Mouse (Mus musculus) embryonic facial prominence, embryonic 10.5 days (tissue): ENCODE measurements around the gene Igtp. TPM values are rescaled to one million over a fixed set of nuclear protein-coding genes. Genes with fewer than 3 reads are reported as not detected.
"Not testable (repeated sequence)": the region's sequence is repeated elsewhere in the genome, so short reads cannot be mapped to it uniquely, and the experiment has no call there.

Experiments
- DNase-seq: peaks from one replicate; pipeline ENCODE4 v3.0.0-alpha.2; 2017; ENCODE audit warnings: low spot score
- H3K27ac ChIP-seq: fragments of 300-500 bp; sonication (generic); replicated peaks from 2 replicates; pipeline ENCODE4 v1.5.1; 2016; ENCODE audit warnings: mild to moderate bottlenecking
- H3K27me3 ChIP-seq: fragments of 300-500 bp; sonication (generic); replicated peaks from 2 replicates; pipeline ENCODE4 v1.6.1; 2016; ENCODE audit warnings: low read depth, mild to moderate bottlenecking; ENCODE audit not compliant: poor library complexity, severe bottlenecking
- H3K36me3 ChIP-seq: fragments of 300-500 bp; sonication (generic); replicated peaks from 2 replicates; pipeline ENCODE4 v1.6.1; 2016; ENCODE audit warnings: mild to moderate bottlenecking, moderate library complexity
- H3K4me1 ChIP-seq: fragments of 300-500 bp; sonication (generic); 2 replicates; pipeline ENCODE4 v1.6.1; 2016
- H3K4me3 ChIP-seq: fragments of 300-500 bp; sonication (generic); 2 replicates; pipeline ENCODE4 v1.5.1; 2016; ENCODE audit warnings: mild to moderate bottlenecking, moderate library complexity
- H3K9me3 ChIP-seq: fragments of 300-500 bp; sonication (generic); 2 replicates; pipeline ENCODE4 v1.6.1; 2016; ENCODE audit warnings: mild to moderate bottlenecking
- WGBS: fragments of 180-500 bp; shearing (Covaris S2); methylation state at CpG from one replicate; pipeline ENCODE4 v1.1.7; 2016; 5-methylcytosine and 5-hydroxymethylcytosine counted together
- polyA plus RNA-seq: library from polyadenylated mRNA; unstranded; fragments of >200 nt; fragmentation: Nextera tagmentation; extraction: Ambion mirVana; gene quantifications from 2 replicates; pipeline ENCODE4 v1.2.1, GENCODE M21; 2016

Igtp gene
- polyA plus RNA-seq: 2.1 and 2.8 TPM in 2 replicates

GRCm38 (mm10) chr11:58199229-58200037, at the start of gene Igtp, which contains the start of gene Irgm2:
TSS of gene Igtp (plus strand) at chr11:58199556.
TSS of gene Irgm2 (plus strand) at chr11:58199618.
- peaks cover 11% of the 10 kb centered on the region; the same call in 1 of the 2 replicates for H3K4me1 ChIP-seq
- not testable (repeated sequence) for H3K27me3 ChIP-seq, H3K9me3 ChIP-seq, H3K36me3 ChIP-seq
- peak within 1 kb of the TSS; percentile 69 for H3K27ac ChIP-seq
- 8% methylated on average over 15 of the region's 15 CpGs for WGBS
- peak within 1 kb of the TSS; percentile 62 for H3K4me3 ChIP-seq
- peak; percentile 53 for DNase-seq

- Histone ChIP-seq H3K36me3 (peaks cover 98% of the 10 kb centered on the region), H3K4me1 (no peaks in the 10 kb centered on the region), H3K4me3 (no peak overlapping the region), H3K27ac (no peak overlapping the region), H3K9me3 (no peaks in the 10 kb centered on the region), H3K27me3 (no peaks in the 10 kb centered on the region)
- no peak for DNase-seq
- 94% methylated on average over 9 of the region's 9 CpGs for WGBS
Observed at GRCm38 (mm10) chr11:58155458-58155857, 43.9 kb upstream of the Igtp start.

GRCm38 (mm10) chr11:58156871-58157270, 42.5 kb upstream of the Igtp start:
- WGBS: 89% methylated on average over 3 of the region's 3 CpGs
- no peaks in the 10 kb centered on the region for H3K9me3 ChIP-seq
- no peaks in the 10 kb centered on the region for H3K27me3 ChIP-seq
- H3K27ac ChIP-seq: no peak overlapping the region
- no peak for DNase-seq
- no peaks in the 10 kb centered on the region for H3K4me1 ChIP-seq
- H3K36me3 ChIP-seq: peaks cover 98% of the 10 kb centered on the region
- H3K4me3 ChIP-seq: no peak overlapping the region

GRCm38 (mm10) chr11:58165072-58165471, 34.3 kb upstream of the Igtp start:
- 92% methylated on average over 2 of the region's 2 CpGs for WGBS
- Histone ChIP-seq H3K36me3 (peaks cover 65% of the 10 kb centered on the region), H3K9me3 (no peaks in the 10 kb centered on the region), H3K27ac (no peak overlapping the region), H3K27me3 (no peaks in the 10 kb centered on the region), H3K4me1 (peaks cover 10% of the 10 kb centered on the region), H3K4me3 (no peak overlapping the region)
- no peak for DNase-seq

GRCm38 (mm10) chr11:58167822-58168166, 31.6 kb upstream of the Igtp start:
- H3K4me1 ChIP-seq: peaks cover 23% of the 10 kb centered on the region
- no peaks in the 10 kb centered on the region for H3K27me3 ChIP-seq
- 0% methylated on average over 8 of the region's 8 CpGs for WGBS
- peak overlapping the region; percentile 87 for H3K27ac ChIP-seq
- DNase-seq: no peak
- peak overlapping the region; percentile 88 for H3K4me3 ChIP-seq
- H3K9me3 ChIP-seq: no peaks in the 10 kb centered on the region
- peaks cover 40% of the 10 kb centered on the region for H3K36me3 ChIP-seq

GRCm38 (mm10) chr11:58168167-58168915, 31.0 kb upstream of the Igtp start, which contains the start of gene Gemin5:
TSS of gene Gemin5 (minus strand) at chr11:58168539.
- H3K27ac ChIP-seq: peak within 1 kb of the TSS; percentile 87

GRCm38 (mm10) chr11:58169666-58170065, 29.7 kb upstream of the Igtp start:
- no peak for DNase-seq
- no peaks in the 10 kb centered on the region for H3K9me3 ChIP-seq
- H3K4me1 ChIP-seq: peaks cover 23% of the 10 kb centered on the region
- WGBS: 83% methylated on average over 4 of the region's 4 CpGs
- peaks cover 40% of the 10 kb centered on the region for H3K36me3 ChIP-seq
- H3K27me3 ChIP-seq: no peaks in the 10 kb centered on the region
- H3K27ac ChIP-seq: no peak overlapping the region
- H3K4me3 ChIP-seq: no peak overlapping the region

More at GRCm38 (mm10) chr11:58168167-58168915, 31.0 kb upstream of the Igtp start, which contains the start of gene Gemin5:
- WGBS: 1% methylated on average over 71 of the region's 71 CpGs
- peak; percentile 91 for DNase-seq
- Histone ChIP-seq H3K9me3 (no peaks in the 10 kb centered on the region), H3K4me3 (peak within 1 kb of the TSS; percentile 88), H3K4me1 (peaks cover 23% of the 10 kb centered on the region), H3K36me3 (peaks cover 40% of the 10 kb centered on the region), H3K27me3 (no peaks in the 10 kb centered on the region)

- H3K4me3 ChIP-seq: peak within 1 kb of the TSS; percentile 85
- no peaks in the 10 kb centered on the region for H3K9me3 ChIP-seq
- peak; percentile 97 for DNase-seq
- no peaks in the 10 kb centered on the region for H3K27me3 ChIP-seq
- under 1% methylated on average over 34 of the region's 34 CpGs for WGBS
- peaks cover 23% of the 10 kb centered on the region for H3K4me1 ChIP-seq
- peaks cover 40% of the 10 kb centered on the region for H3K36me3 ChIP-seq
- H3K27ac ChIP-seq: peak within 1 kb of the TSS; percentile 88
Observed at GRCm38 (mm10) chr11:58171459-58172091, 27.8 kb upstream of the Igtp start, which contains the start of gene Mrpl22. TSS of gene Mrpl22 (plus strand) at chr11:58171661.

- no peak overlapping the region for H3K27ac ChIP-seq
- H3K36me3 ChIP-seq: peaks cover 68% of the 10 kb centered on the region
- 0 out of 2 replicates have a peak, but pooled peaks cover 2% of the 10 kb centered on the region for H3K4me1 ChIP-seq
- no peaks in the 10 kb centered on the region for H3K27me3 ChIP-seq
- no peaks in the 10 kb centered on the region for H3K9me3 ChIP-seq
- no peak overlapping the region for H3K4me3 ChIP-seq
- peak; percentile 72 for DNase-seq
- 24% methylated on average over 3 of the region's 3 CpGs for WGBS
Observed at GRCm38 (mm10) chr11:58179563-58179962, 19.8 kb upstream of the Igtp start.

GRCm38 (mm10) chr11:58179986-58180385, 19.4 kb upstream of the Igtp start:
- not testable (repeated sequence) for H3K9me3 ChIP-seq, H3K27ac ChIP-seq, DNase-seq, H3K27me3 ChIP-seq, H3K4me1 ChIP-seq, H3K4me3 ChIP-seq
- peaks cover 63% of the 10 kb centered on the region for H3K36me3 ChIP-seq
- 91% methylated on average over 6 of the region's 6 CpGs for WGBS

- H3K27me3 ChIP-seq: no peaks in the 10 kb centered on the region
- 91% methylated on average over 7 of the region's 7 CpGs for WGBS
Observed at GRCm38 (mm10) chr11:58180756-58181155, 18.6 kb upstream of the Igtp start.

GRCm38 (mm10) chr11:58183579-58183978, 15.8 kb upstream of the Igtp start:
- Histone ChIP-seq H3K4me1 (0 out of 2 replicates have a peak, but pooled peaks cover 2% of the 10 kb centered on the region), H3K4me3 (no peak overlapping the region), H3K36me3 (peaks cover 28% of the 10 kb centered on the region), H3K9me3 (no peaks in the 10 kb centered on the region), H3K27ac (no peak overlapping the region), H3K27me3 (no peaks in the 10 kb centered on the region)
- DNase-seq: no peak
- 93% methylated on average over 3 of the region's 3 CpGs for WGBS

More at GRCm38 (mm10) chr11:58180756-58181155, 18.6 kb upstream of the Igtp start:
- H3K4me3 ChIP-seq: no peak overlapping the region
- no peak for DNase-seq
- H3K4me1 ChIP-seq: 0 out of 2 replicates have a peak, but pooled peaks cover 2% of the 10 kb centered on the region
- no peak overlapping the region for H3K27ac ChIP-seq
- H3K36me3 ChIP-seq: peaks cover 56% of the 10 kb centered on the region
- H3K9me3 ChIP-seq: no peaks in the 10 kb centered on the region
